Comparison of ENCODE assay signal across 13 mouse cellular contexts in genomic region chr5:128863497-128863896, GRCm38 (mm10).
DNase-seq lines count a peak whose midpoint lies in the region.
"Had no signal": no experiment of that assay in that cellular context is flagged by ENCODE, and none has a peak within 500 bp of the region (broad histone marks: within the 10 kb centered on the region; RNA-seq: fewer than 3 reads in every experiment).

No protein-coding gene starts in this region.

- DNase-seq in left cerebral cortex, adult 11 months (ENCODE audit: low spot score) = peak; percentile 21
- no peak for DNase-seq in left cerebral cortex, postnatal 4 days
- DNase-seq in right cerebral cortex, adult 18-20 months = peak; percentile 59
- no peak for DNase-seq in right cerebral cortex, postnatal 4 days
- peak; percentile 35 to 36 for DNase-seq in left cerebral cortex, postnatal 14 days (ENCODE audit: low spot score in 2 of 2)
- DNase-seq in adipocyte (ENCODE audit: low spot score) = no peak
- DNase-seq in spleen, adult 12 weeks (ENCODE audit: low spot score) = no peak
- DNase-seq: adrenal gland, postnatal 36 days; B cell, adult 2 months; cerebellum, adult 2 months; kidney, postnatal 4 days; liver, embryonic 13.5 days; spleen, adult 18-20 months had no signal

- intact Hi-C loops in left cerebral cortex, postnatal 4 days (cut with DNase I) = no loop called here
- intact Hi-C loops in left cerebral cortex, postnatal 14 days (cut with DNase I) = no loop called here

Comparison
In these comparisons a context has a peak if more than half of its experiments do, and no peak if none do; other contexts are left out.
1. DNase-seq: peak in left cerebral cortex, adult 11 months (single experiment), right cerebral cortex, adult 18-20 months (single experiment) and left cerebral cortex, postnatal 14 days (2 of 2); none in left cerebral cortex, postnatal 4 days (single experiment), right cerebral cortex, postnatal 4 days (single experiment), adipocyte (single experiment) and spleen, adult 12 weeks (single experiment).